8 mouse cellular contexts compared by ENCODE assay signal in genomic region chr3:101603661-101604549, GRCm38 (mm10). TPM values are rescaled to one million over a fixed set of nuclear protein-coding genes. Genes with fewer than 3 reads are reported as not detected.
DNase-seq lines count a peak whose midpoint lies in the region; ATAC-seq and TF ChIP-seq lines count a peak whose summit lies in the region.

No protein-coding gene starts in this region.

- WGBS in forebrain, embryonic 14.5 days, result under 1% methylated on average over 48 of the region's 68 CpGs
- WGBS in lung, postnatal 0 days, result 1% methylated on average over 29 of the region's 68 CpGs

- peak overlapping the region; percentile 49 for H3K27ac ChIP-seq in ES-E14 (ENCODE audit: insufficient read depth, low read depth, low read length, poor library complexity, severe bottlenecking)
- peak overlapping the region; percentile 96 for H3K27ac ChIP-seq in forebrain, embryonic 14.5 days (ENCODE audit: low read depth, low read length)
- peak overlapping the region; percentile 100 for H3K27ac ChIP-seq in layer of hippocampus, adult 2 months
- peak overlapping the region; percentile 99 for H3K27ac ChIP-seq in lung, postnatal 0 days (ENCODE audit: low read length)

- 0 out of 2 replicates have a peak, but pooled peaks cover 4% of the 10 kb centered on the region for H3K27me3 ChIP-seq in forebrain, embryonic 14.5 days (replicated peaks; ENCODE audit: control insufficient read depth, insufficient read depth, low read length)
- no peaks in the 10 kb centered on the region for H3K27me3 ChIP-seq in lung, postnatal 0 days (replicated peaks; ENCODE audit: insufficient read depth, low read length)

- H3K4me2 ChIP-seq in forebrain, embryonic 14.5 days (ENCODE audit: low read length), result peak overlapping the region; percentile 81
- H3K4me2 ChIP-seq in lung, postnatal 0 days (replicated peaks; ENCODE audit: low read depth, low read length), result peak overlapping the region; percentile 88

- ATAC-seq in cerebellum, adult (ENCODE audit: insufficient number of reproducible peaks, low FRiP score, low TSS enrichment), result peak; percentile 60
- peak; percentile 78 for ATAC-seq in forebrain, embryonic 14.5 days
- ATAC-seq in lung, postnatal 0 days, result peak; percentile 80

- peak; percentile 80; the same call in 1 of the 2 replicates for TF ChIP-seq EP300 in lung, postnatal 0 days (IDR thresholded peaks at IDR 0.05)

- in situ Hi-C loops in ES-E14 (cut with MboI; ENCODE audit: low sequenced_read_pairs in 2 of 2, unreplicated experiment in 2 of 2), result no loop called here

- peak overlapping the region; percentile 84 to 85 for H3K4me3 ChIP-seq in ES-E14 (ENCODE audit: insufficient read depth in 1 of 2, low read depth in 1 of 2, low read length in 2 of 2, poor library complexity in 1 of 2, severe bottlenecking in 1 of 2)
- peak overlapping the region; percentile 87 for H3K4me3 ChIP-seq in forebrain, embryonic 14.5 days (ENCODE audit: low read depth, low read length)
- peak overlapping the region; percentile 86 for H3K4me3 ChIP-seq in layer of hippocampus, adult 2 months
- peak overlapping the region; percentile 84 for H3K4me3 ChIP-seq in lung, postnatal 0 days (ENCODE audit: low read depth, low read length)

- intact Hi-C loops in heart, postnatal 14 days (cut with DNase I), result loop anchor here (2.0 to 10.0 kb wide), 3 partner anchors 52 to 321 kb away; partner anchors contain the start of gene Slc22a15

- TF ChIP-seq CTCF in layer of hippocampus, adult 2 months (conservative IDR thresholded peaks at IDR 0.05), result peak; percentile 75
- peak; percentile 76 for TF ChIP-seq CTCF in lung, postnatal 0 days (IDR thresholded peaks at IDR 0.05)

- H3K36me3 ChIP-seq in ES-E14 (ENCODE audit: control insufficient read depth, insufficient read depth, low read length, poor library complexity, severe bottlenecking), result no peaks in the 10 kb centered on the region
- H3K36me3 ChIP-seq in forebrain, embryonic 14.5 days (ENCODE audit: control insufficient read depth, insufficient read depth, low read length), result no peaks in the 10 kb centered on the region
- no peaks in the 10 kb centered on the region for H3K36me3 ChIP-seq in lung, postnatal 0 days (ENCODE audit: insufficient read depth, low read length)

- H3K9ac ChIP-seq in ES-E14 (ENCODE audit: insufficient read depth, low read depth, low read length, poor library complexity, severe bottlenecking), result peak overlapping the region; percentile 88
- H3K9ac ChIP-seq in forebrain, embryonic 14.5 days (ENCODE audit: low read length), result peak overlapping the region; percentile 93
- peak overlapping the region; percentile 86 for H3K9ac ChIP-seq in lung, postnatal 0 days (replicated peaks; ENCODE audit: low read depth)

- DNase-seq in ES-E14 (ENCODE audit: low read depth, low spot score), result peak; percentile 54
- peak; percentile 83 for DNase-seq in forebrain, embryonic 14.5 days (ENCODE audit: low spot score)
- peak; percentile 87 to 88 for DNase-seq in heart, postnatal 14 days
- DNase-seq in layer of hippocampus, adult 2 months (ENCODE audit: low spot score in 2 of 2), result peak; percentile 60 to 67
- peak; percentile 94 for DNase-seq in lung, postnatal 0 days (ENCODE audit: low spot score)
- peak; percentile 62 for DNase-seq in ovary, postnatal 10 days (ENCODE audit: low spot score)
- peak; percentile 91 for DNase-seq in thymus, postnatal 25 days

- peaks cover 7 to 14% of the 10 kb centered on the region in 2 experiments for H3K4me1 ChIP-seq in ES-E14 (ENCODE audit: control insufficient read depth in 2 of 2, insufficient read depth in 2 of 2, low read length in 2 of 2, poor library complexity in 1 of 2)
- H3K4me1 ChIP-seq in forebrain, embryonic 14.5 days (ENCODE audit: control insufficient read depth, insufficient read depth, low read length), result peaks cover 48% of the 10 kb centered on the region
- peaks cover 25% of the 10 kb centered on the region; the same call in 1 of the 2 replicates for H3K4me1 ChIP-seq in lung, postnatal 0 days (ENCODE audit: insufficient read depth, low read depth, low read length)

- no peaks in the 10 kb centered on the region for H3K9me3 ChIP-seq in ES-E14 (ENCODE audit: control insufficient read depth, insufficient read depth, low read depth, low read length)
- H3K9me3 ChIP-seq in forebrain, embryonic 14.5 days (replicated peaks; ENCODE audit: control insufficient read depth, low read length), result no peaks in the 10 kb centered on the region
- no peaks in the 10 kb centered on the region for H3K9me3 ChIP-seq in lung, postnatal 0 days (ENCODE audit: low read length)

TF ChIP-seq in ES-E14, 5 proteins besides CTCF, POLR2A, EP300 and RAD21:
- TF ChIP-seq ZC3H11A (IDR thresholded peaks at IDR 0.05; ENCODE audit: borderline replicate concordance, low read depth, low read length) (no peak), HCFC1 (IDR thresholded peaks at IDR 0.05; ENCODE audit: borderline replicate concordance, insufficient read depth, low read length) (no peak), MAFK (IDR thresholded peaks at IDR 0.05; ENCODE audit: insufficient read depth, low read depth, low read length) (no peak), CHD2 (IDR thresholded peaks at IDR 0.05; ENCODE audit: low read depth, low read length) (no peak), ZNF384 (IDR thresholded peaks at IDR 0.05; ENCODE audit: low read depth, low read length) (no peak)

RNA-seq across cellular contexts. Expression of gene Atp1a1, which starts 0.6 kb away (rescaled TPM):
- 485 and 621 TPM in 2 replicates for total RNA-seq in ES-E14 (2012; rRNA removed)
- polyA plus RNA-seq in forebrain, embryonic 14.5 days (2014; fragmentation: Nextera tagmentation; extraction: Ambion mirVana), result 50.8 and 64.9 TPM in 2 replicates
- 100 to 1,000 TPM; 773 to 866 TPM for total RNA-seq in heart, postnatal 14 days (2021)
- 100 to 1,000 TPM; 476 to 506 TPM for total RNA-seq in layer of hippocampus, adult 2 months (2021)
- polyA plus RNA-seq in lung, postnatal 0 days (2015; fragmentation: Nextera tagmentation; extraction: Ambion mirVana), result 123 and 136 TPM in 2 replicates

Comparison
In these comparisons a context has a peak if more than half of its experiments do, and no peak if none do; other contexts are left out.
1. Peak in every context shown above with its lines: DNase-seq, ATAC-seq, H3K4me3 ChIP-seq and H3K27ac ChIP-seq.
2. H3K27ac ChIP-seq: peak in every context shown above with its lines; median percentile 100 in layer of hippocampus, adult 2 months; 99 in lung, postnatal 0 days; 96 in forebrain, embryonic 14.5 days; 49 in ES-E14.